Mouse (Mus musculus) midbrain, postnatal 0 days (tissue): ENCODE results near the gene Slc22a17. TPM values are rescaled to one million over a fixed set of nuclear protein-coding genes. Genes with fewer than 3 reads are reported as not detected.

ENCODE experiments used
- ATAC-seq: fragments of 200-750 bp; cut with Nextera tagmentation; 2 replicates; pipeline ENCODE4 v1.8.0; 2017; ENCODE audit warnings: moderate number of reproducible peaks, mild to moderate bottlenecking, moderate TSS enrichment, moderate library complexity; ENCODE audit not compliant: low FRiP score
- DNase-seq: peaks from one replicate; pipeline ENCODE4 v3.0.0-alpha.2; 2015; ENCODE audit warnings: low spot score
- H3K27ac ChIP-seq: fragments of 300-500 bp; sonication (generic); 2 replicates; pipeline ENCODE4 v1.5.1; 2014; ENCODE audit warnings: low read depth, mild to moderate bottlenecking, low read length, mixed read lengths
- H3K27me3 ChIP-seq: fragments of 300-500 bp; sonication (generic); 2 replicates; pipeline ENCODE4 v1.6.1; 2014; ENCODE audit warnings: low read length, control low read depth, mixed read lengths; ENCODE audit not compliant: insufficient read depth
- H3K36me3 ChIP-seq: fragments of 300-500 bp; sonication (generic); 2 replicates; pipeline ENCODE4 v1.6.1; 2014; ENCODE audit warnings: low read length, control low read depth, mixed read lengths; ENCODE audit not compliant: insufficient read depth
- H3K4me1 ChIP-seq: fragments of 300-500 bp; sonication (generic); 2 replicates; pipeline ENCODE4 v1.6.1; 2014; ENCODE audit warnings: mild to moderate bottlenecking, control low read depth, antibody characterized with exemption, low read length, mixed read lengths; ENCODE audit not compliant: insufficient read depth
- H3K4me2 ChIP-seq: fragments of 300-500 bp; sonication (generic); 2 replicates; pipeline ENCODE4 v1.6.1; 2014; ENCODE audit warnings: low read depth, mild to moderate bottlenecking, low read length, mixed read lengths; ENCODE audit not compliant: poor library complexity, severe bottlenecking
- H3K4me3 ChIP-seq: fragments of 300-500 bp; sonication (generic); 2 replicates; pipeline ENCODE4 v1.5.1; 2014; ENCODE audit warnings: low read depth, mild to moderate bottlenecking, low read length, moderate library complexity
- H3K9ac ChIP-seq: fragments of 300-500 bp; sonication (generic); replicated peaks from 2 replicates; pipeline ENCODE4 v1.6.1; 2014; ENCODE audit warnings: mild to moderate bottlenecking, low read length, moderate library complexity, mixed read lengths; ENCODE audit not compliant: poor library complexity, severe bottlenecking
- H3K9me3 ChIP-seq: fragments of 300-500 bp; sonication (generic); 2 replicates; pipeline ENCODE4 v1.6.1; 2016; ENCODE audit warnings: low read length, control low read depth
- CTCF ChIP-seq: IDR thresholded peaks from 2 replicates; pipeline ENCODE4 v1.5.1; 2016; ENCODE audit warnings: antibody characterized with exemption, mild to moderate bottlenecking
- WGBS: fragments of 180-500 bp; shearing (Covaris S2); extraction: QIAGEN DNeasy Blood & Tissue Kit; methylation state at CpG from one replicate; pipeline ENCODE4 v1.1.7; 2014; 5-methylcytosine and 5-hydroxymethylcytosine counted together
- polyA plus RNA-seq: library from polyadenylated mRNA; unstranded; fragments of >200 nt; fragmentation: Nextera tagmentation; extraction: Ambion mirVana; gene quantifications from 2 replicates; pipeline ENCODE4 v1.2.1, GENCODE M21; 2015
- total RNA-seq: library from RNA; depleted of rRNA; stranded (reverse); fragments of >200 nt; gene quantifications from 2 replicates; pipeline ENCODE4 v1.2.3, GENCODE M21; 2014

Gene Slc22a17
- total and polyA plus RNA-seq, 2 experiments from 2014 or later: 345 to 558 TPM

DNA sequence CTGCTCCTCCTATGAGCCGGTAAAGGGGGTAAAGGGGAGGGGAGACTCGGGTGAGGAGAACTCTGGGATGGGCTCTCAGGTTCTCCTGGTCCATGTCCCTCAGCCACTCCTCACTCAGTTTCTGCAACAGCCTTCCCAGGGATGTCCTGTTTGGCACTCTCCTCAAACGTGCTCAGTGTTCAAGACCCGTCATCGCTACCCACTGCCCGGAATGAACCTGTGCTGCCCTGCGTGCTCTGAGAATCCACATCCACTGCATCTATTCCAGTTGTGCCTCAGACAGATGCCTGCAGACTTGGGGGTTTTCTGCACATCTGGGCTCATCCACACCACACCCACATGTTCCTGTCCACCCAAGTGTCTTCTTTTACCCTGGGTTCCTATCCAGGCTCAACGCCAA, 29.5 kb upstream of the Slc22a17 start:
- H3K4me3 ChIP-seq: no peak overlapping the region
- no peak overlapping the region for H3K4me2 ChIP-seq
- no peaks in the 10 kb centered on the region for H3K36me3 ChIP-seq
- no peak for DNase-seq
- no peaks in the 10 kb centered on the region for H3K9me3 ChIP-seq
- no peak for TF ChIP-seq CTCF
- no peaks in the 10 kb centered on the region for H3K27me3 ChIP-seq
- 90% methylated on average over 8 of the region's 8 CpGs for WGBS
- no peak overlapping the region for H3K9ac ChIP-seq
- no peak overlapping the region for H3K27ac ChIP-seq
- no peak for ATAC-seq
- no peaks in the 10 kb centered on the region for H3K4me1 ChIP-seq

DNA sequence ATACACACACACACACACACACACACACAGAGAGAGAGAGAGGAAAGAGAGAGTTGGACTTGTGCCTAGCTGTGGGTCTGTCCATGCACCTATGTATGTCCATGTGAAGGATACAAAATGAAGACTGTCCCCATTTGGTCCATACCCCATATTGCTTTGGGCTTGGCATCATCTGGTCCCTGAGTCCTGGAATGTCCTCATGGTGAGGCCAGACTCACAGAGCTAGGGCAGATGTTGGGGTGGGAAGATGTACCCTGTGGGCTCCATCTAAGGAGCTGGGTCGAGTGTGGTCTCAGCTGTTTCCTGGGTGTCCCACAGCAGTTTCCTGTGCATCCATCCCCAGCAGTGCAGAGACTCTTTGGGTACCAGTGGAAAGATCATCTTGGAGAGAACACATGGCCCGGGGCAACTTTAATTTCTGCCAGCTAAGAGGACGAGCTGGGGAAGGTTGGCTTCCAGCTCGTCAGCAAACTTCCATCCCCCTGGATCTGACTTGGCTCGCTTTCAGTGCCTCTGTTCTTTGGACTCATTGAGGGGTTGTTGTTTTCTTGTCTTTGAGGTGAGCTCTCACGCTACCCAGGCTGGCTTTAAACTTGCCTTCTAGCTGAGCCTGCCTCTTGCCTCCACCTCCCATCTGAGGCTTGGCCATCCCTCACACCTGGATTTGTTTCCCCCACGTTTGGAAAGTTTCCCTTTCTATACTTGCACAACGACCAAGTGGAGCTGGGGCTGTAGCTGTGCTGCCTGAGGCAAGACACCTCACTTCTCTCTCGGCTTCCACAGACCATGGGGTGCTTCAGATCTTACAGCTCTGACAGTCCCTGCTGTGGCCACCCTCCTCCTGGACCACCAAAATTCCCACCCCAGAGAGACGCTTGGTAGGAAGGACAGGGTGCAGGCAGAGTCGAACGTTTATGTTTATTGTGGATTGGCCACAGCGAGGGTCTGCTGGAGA, 28.4 kb upstream of the Slc22a17 start:
- Histone ChIP-seq H3K9me3 (no peaks in the 10 kb centered on the region), H3K36me3 (no peaks in the 10 kb centered on the region), H3K4me1 (no peaks in the 10 kb centered on the region), H3K9ac (no peak overlapping the region), H3K27ac (no peak overlapping the region), H3K27me3 (no peaks in the 10 kb centered on the region), H3K4me3 (no peak overlapping the region), H3K4me2 (no peak overlapping the region)
- DNase-seq (no peak), ATAC-seq (no peak)
- WGBS: 64% methylated on average over 13 of the region's 13 CpGs
- no peak for TF ChIP-seq CTCF

DNA sequence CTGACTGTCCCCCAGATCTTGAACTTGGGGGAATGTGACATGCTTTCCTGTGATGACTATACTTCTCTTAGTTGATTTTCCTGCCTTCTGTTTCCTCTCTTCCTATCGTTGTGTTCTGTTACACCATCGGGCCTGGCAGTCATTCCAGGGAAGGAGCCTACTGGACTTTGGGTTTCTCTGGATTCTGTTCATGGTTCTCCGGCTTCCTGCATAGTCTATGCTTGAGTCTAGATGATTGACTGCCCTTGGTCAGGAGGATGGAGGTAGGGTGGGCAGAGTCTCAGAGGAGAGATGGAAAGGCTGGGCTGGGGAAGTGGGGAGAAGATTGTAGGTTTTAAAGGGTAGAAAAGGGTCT, 27.2 kb upstream of the Slc22a17 start:
- 82% methylated on average over 3 of the region's 3 CpGs for WGBS
- H3K27me3 ChIP-seq: no peaks in the 10 kb centered on the region

DNA sequence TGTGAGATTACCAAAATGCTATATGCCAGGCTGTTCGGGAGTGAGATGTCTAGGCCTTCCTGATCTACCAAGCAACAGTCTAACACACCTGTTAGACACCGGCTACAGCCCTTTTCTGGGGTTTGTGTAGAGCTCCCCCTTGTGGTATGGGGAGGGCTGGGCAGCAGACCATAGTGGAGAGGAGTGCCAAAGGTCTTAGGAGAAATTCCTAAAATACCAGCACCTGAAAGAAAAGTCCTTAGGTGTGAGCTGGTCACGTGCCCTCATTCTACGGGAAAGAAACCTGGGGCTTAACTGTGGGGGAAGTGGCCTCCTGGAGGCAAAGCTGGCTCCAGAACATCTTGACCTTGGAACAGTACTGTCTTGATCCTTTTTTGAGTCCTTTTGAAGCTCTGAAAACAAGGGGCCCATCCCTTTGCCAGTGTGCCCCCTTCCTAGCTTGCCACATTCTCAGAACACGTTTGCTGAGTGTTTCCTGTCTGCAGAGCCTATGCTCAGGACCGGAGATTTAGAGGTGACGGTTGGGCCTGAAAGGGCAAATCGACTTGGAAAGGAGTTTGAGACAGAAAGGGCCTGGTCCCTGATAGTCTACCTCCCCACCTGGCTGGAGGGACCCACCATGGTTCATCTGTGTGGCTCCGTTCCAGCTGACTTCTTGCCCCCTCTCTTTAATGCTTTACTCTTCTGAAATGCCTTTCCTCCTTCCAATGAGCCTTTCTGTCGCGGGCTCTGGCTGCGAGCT, 26.7 kb upstream of the Slc22a17 start:
- Histone ChIP-seq H3K27me3 (no peaks in the 10 kb centered on the region), H3K27ac (no peak overlapping the region), H3K36me3 (no peaks in the 10 kb centered on the region), H3K9me3 (no peaks in the 10 kb centered on the region), H3K9ac (no peak overlapping the region), H3K4me2 (no peak overlapping the region), H3K4me3 (no peak overlapping the region), H3K4me1 (no peaks in the 10 kb centered on the region)
- TF ChIP-seq CTCF: peak; percentile 69
- 61% methylated on average over 12 of the region's 12 CpGs for WGBS
- no peak for ATAC-seq
- DNase-seq: peak; percentile 41

More for the DNA sequence above, 27.2 kb upstream of the Slc22a17 start:
- no peak for ATAC-seq
- Histone ChIP-seq H3K9ac (no peak overlapping the region), H3K9me3 (no peaks in the 10 kb centered on the region), H3K27ac (no peak overlapping the region), H3K36me3 (no peaks in the 10 kb centered on the region), H3K4me3 (no peak overlapping the region), H3K4me1 (no peaks in the 10 kb centered on the region), H3K4me2 (no peak overlapping the region)
- DNase-seq: no peak
- no peak for TF ChIP-seq CTCF

DNA sequence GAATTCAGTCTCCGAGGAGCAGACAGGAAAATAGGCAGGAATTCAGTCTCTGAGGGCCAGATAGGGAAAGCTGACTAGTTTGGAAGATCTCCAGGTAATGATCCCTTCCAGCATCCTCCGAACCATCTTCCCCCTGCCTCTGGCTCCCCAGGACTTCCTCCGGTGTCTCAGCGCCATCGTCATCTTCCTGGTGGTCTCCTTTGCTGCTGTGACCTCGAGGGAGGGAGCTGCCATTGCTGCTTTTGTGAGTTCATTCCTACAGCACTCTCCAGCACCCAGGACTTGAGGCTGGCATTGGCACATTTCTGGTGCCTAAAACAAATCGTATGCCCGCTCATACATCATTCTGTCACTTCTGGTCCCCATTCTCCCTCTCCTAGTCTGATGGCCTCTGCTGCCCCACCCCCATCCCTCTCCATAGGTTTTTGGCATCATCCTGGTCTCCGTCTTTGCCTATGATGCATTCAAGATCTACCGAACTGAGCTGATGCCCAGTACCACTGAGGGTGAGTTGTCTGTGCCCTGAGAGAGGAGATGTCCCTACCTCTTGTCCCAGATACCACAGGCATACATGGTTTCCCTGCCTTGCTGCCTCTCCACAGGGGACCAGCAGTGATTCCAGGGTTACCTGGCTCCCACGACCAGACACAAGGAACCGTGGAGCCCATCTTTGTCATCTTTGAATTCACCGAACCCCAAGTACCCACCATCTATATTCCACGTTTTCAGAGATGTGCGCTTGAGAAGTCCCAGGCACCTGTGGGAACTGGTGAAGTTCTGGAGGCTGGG, 25.7 kb upstream of the Slc22a17 start:
- Histone ChIP-seq H3K27ac (no peak overlapping the region), H3K4me1 (no peaks in the 10 kb centered on the region), H3K9ac (no peak overlapping the region), H3K36me3 (no peaks in the 10 kb centered on the region), H3K4me2 (no peak overlapping the region), H3K27me3 (no peaks in the 10 kb centered on the region), H3K9me3 (no peaks in the 10 kb centered on the region), H3K4me3 (no peak overlapping the region)
- DNase-seq (no peak), ATAC-seq (no peak)
- 81% methylated on average over 15 of the region's 15 CpGs for WGBS
- no peak for TF ChIP-seq CTCF
